In genomic region chr5:123135471-123136360, GRCm38 (mm10) we compare ENCODE assay signal across 8 mouse cellular contexts. TPM values are rescaled to one million over a fixed set of nuclear protein-coding genes. Genes with fewer than 3 reads are reported as not detected.
DNase-seq lines count a peak whose midpoint lies in the region; ATAC-seq and TF ChIP-seq lines count a peak whose summit lies in the region.

No protein-coding gene starts in this region.

- no peak for TF ChIP-seq CTCF in G1E (IDR thresholded peaks at IDR 0.05; ENCODE audit: low read depth, low read length)
- no peak for TF ChIP-seq CTCF in brain, embryonic 14.5 days (IDR thresholded peaks at IDR 0.05; ENCODE audit: borderline replicate concordance, extremely low read depth, insufficient read depth, insufficient read length)

- TF ChIP-seq POLR2A in brain, embryonic 14.5 days (IDR thresholded peaks at IDR 0.05; ENCODE audit: borderline replicate concordance, extremely low read depth, insufficient read depth, insufficient read length, poor library complexity, severe bottlenecking): no peak

- H3K9ac ChIP-seq in forebrain, embryonic 11.5 days (ENCODE audit: low read length): peak overlapping the region; percentile 100

- H3K36me3 ChIP-seq in G1E (replicated peaks): peaks cover 55% of the 10 kb centered on the region
- H3K36me3 ChIP-seq in forebrain, embryonic 11.5 days (ENCODE audit: control insufficient read depth, insufficient read depth, low read length): no peaks in the 10 kb centered on the region

- peaks cover 85% of the 10 kb centered on the region for H3K4me1 ChIP-seq in G1E (ENCODE audit: insufficient read depth, low read depth, low read length)
- H3K4me1 ChIP-seq in forebrain, embryonic 11.5 days (replicated peaks; ENCODE audit: control insufficient read depth, insufficient read depth, low read length): peaks cover 57% of the 10 kb centered on the region

- 2% methylated on average over 30 of the region's 30 CpGs for WGBS in forebrain, embryonic 11.5 days
- WGBS in large intestine, adult 2 months: 3% methylated on average over 30 of the region's 30 CpGs

- H3K4me3 ChIP-seq in G1E (ENCODE audit: low read depth, low read length): peak overlapping the region; percentile 76
- H3K4me3 ChIP-seq in forebrain, embryonic 11.5 days (ENCODE audit: low read depth, low read length): peak overlapping the region; percentile 93

- no peaks in the 10 kb centered on the region for H3K9me3 ChIP-seq in G1E (replicated peaks)
- no peaks in the 10 kb centered on the region for H3K9me3 ChIP-seq in forebrain, embryonic 11.5 days (ENCODE audit: control insufficient read depth, low read length)

- H3K27me3 ChIP-seq in G1E (ENCODE audit: insufficient read depth, low read length): no peaks in the 10 kb centered on the region
- no peaks in the 10 kb centered on the region for H3K27me3 ChIP-seq in forebrain, embryonic 11.5 days (ENCODE audit: control insufficient read depth, insufficient read depth, low read length)

- intact Hi-C loops in heart, postnatal 14 days (cut with DNase I): no loop called here

- H3K4me2 ChIP-seq in forebrain, embryonic 11.5 days (ENCODE audit: low read depth, low read length, severe bottlenecking): peak overlapping the region; percentile 100

- ATAC-seq in G1E (ENCODE audit: extremely low read depth, insufficient number of reproducible peaks, low FRiP score, poor library complexity, severe bottlenecking): peak; percentile 48
- ATAC-seq in forebrain, embryonic 11.5 days (replicated peaks; ENCODE audit: low FRiP score): no peak

- H3K27ac ChIP-seq in forebrain, embryonic 11.5 days (ENCODE audit: low read depth, low read length): peak overlapping the region; percentile 100

- peak; percentile 70 for DNase-seq in G1E (ENCODE audit: low spot score)
- peak; percentile 84 for DNase-seq in brain, embryonic 14.5 days (ENCODE audit: low read depth)
- DNase-seq in forebrain, embryonic 11.5 days (ENCODE audit: low spot score): peak; percentile 77
- peak; percentile 90 to 93 for DNase-seq in heart, postnatal 14 days
- DNase-seq in large intestine, adult 2 months (ENCODE audit: low read depth, low spot score): peak; percentile 81
- DNase-seq in lung, postnatal 10 days: peak; percentile 95
- DNase-seq in right cerebral cortex, adult 2 months (ENCODE audit: low spot score in 2 of 2): peak; percentile 40 to 76
- DNase-seq in B cell, adult 2 months: no peak

RNA-seq across cellular contexts. Expression of gene Rhof, which starts 3.2 kb away (rescaled TPM):
- total RNA-seq in G1E (2014; fragmentation: Nextera tagmentation) (not detected in 2 replicates), G1E (2017) (0.52 and 1.7 TPM in 2 replicates)
- polyA plus RNA-seq in G1E (2012): 0.26 and 0.59 TPM in 2 replicates
- 9.3 and 11.0 TPM in 2 replicates for polyA plus RNA-seq in brain, embryonic 14.5 days (2012; rRNA removed)
- polyA plus RNA-seq in forebrain, embryonic 11.5 days (2014; fragmentation: Nextera tagmentation; extraction: Ambion mirVana): 1.2 and 1.9 TPM in 2 replicates
- total RNA-seq in heart, postnatal 14 days (2021): under 1 TPM; 0.48 to 0.61 TPM
- polyA plus RNA-seq in large intestine, adult 2 months (2012; rRNA removed): 52.1 and 55.0 TPM in 2 replicates

RNA-seq across cellular contexts. Expression of gene Setd1b, which starts 6.3 kb away (rescaled TPM):
- total RNA-seq in G1E (2014; fragmentation: Nextera tagmentation) (76.5 and 76.7 TPM in 2 replicates), G1E (2017) (2.1 and 2.3 TPM in 2 replicates)
- polyA plus RNA-seq in G1E (2012): 89.4 and 90.6 TPM in 2 replicates
- 7.3 and 21.0 TPM in 2 replicates for polyA plus RNA-seq in brain, embryonic 14.5 days (2012; rRNA removed)
- polyA plus RNA-seq in forebrain, embryonic 11.5 days (2014; fragmentation: Nextera tagmentation; extraction: Ambion mirVana): 13.9 and 15.0 TPM in 2 replicates
- 10 to 100 TPM; 18.1 to 21.3 TPM for total RNA-seq in heart, postnatal 14 days (2021)
- 5.3 and 7.3 TPM in 2 replicates for polyA plus RNA-seq in large intestine, adult 2 months (2012; rRNA removed)

RNA-seq across cellular contexts. Expression of gene Psmd9, which starts 33.5 kb away (rescaled TPM):
- total RNA-seq in G1E (2014; fragmentation: Nextera tagmentation): 11.6 and 24.2 TPM in 2 replicates
- total RNA-seq in G1E (2017): 22.8 and 25.4 TPM in 2 replicates
- polyA plus RNA-seq in G1E (2012): 50.1 and 65.2 TPM in 2 replicates
- 36.2 and 41.2 TPM in 2 replicates for polyA plus RNA-seq in brain, embryonic 14.5 days (2012; rRNA removed)
- 68.5 and 77.8 TPM in 2 replicates for polyA plus RNA-seq in forebrain, embryonic 11.5 days (2014; fragmentation: Nextera tagmentation; extraction: Ambion mirVana)
- 10 to 100 TPM; 17.8 to 18.0 TPM for total RNA-seq in heart, postnatal 14 days (2021)
- 22.0 and 25.6 TPM in 2 replicates for polyA plus RNA-seq in large intestine, adult 2 months (2012; rRNA removed)

RNA-seq across cellular contexts. Expression of gene Hpd, which starts 46.8 kb away (rescaled TPM):
- total RNA-seq in G1E (2014; fragmentation: Nextera tagmentation) (not detected in 2 replicates), G1E (2017) (not detected in 2 replicates)
- not detected in 2 replicates for polyA plus RNA-seq in G1E (2012)
- polyA plus RNA-seq in brain, embryonic 14.5 days (2012; rRNA removed): not detected in 2 replicates
- polyA plus RNA-seq in forebrain, embryonic 11.5 days (2014; fragmentation: Nextera tagmentation; extraction: Ambion mirVana): not detected in 2 replicates
- under 1 TPM in 1 of 2 experiments, not detected in 1; 0.41 TPM for total RNA-seq in heart, postnatal 14 days (2021)
- polyA plus RNA-seq in large intestine, adult 2 months (2012; rRNA removed): 42.3 and 60.9 TPM in 2 replicates

Comparison
In these comparisons a context has a peak if more than half of its experiments do, and no peak if none do; other contexts are left out.
1. DNase-seq: peak in G1E (single experiment), brain, embryonic 14.5 days (single experiment), forebrain, embryonic 11.5 days (single experiment), heart, postnatal 14 days (2 of 2), large intestine, adult 2 months (single experiment), lung, postnatal 10 days (single experiment) and right cerebral cortex, adult 2 months (2 of 2); none in B cell, adult 2 months (0 of 2).